Mouse (Mus musculus): ENCODE results near the gene Egfl7.

GRCm38 (mm10) chr2:26593211-26594021 is 13.6 kb downstream of the Egfl7 start:
- no peak for TF ChIP-seq GATA1 (IDR thresholded peaks at IDR 0.05; ENCODE audit: low read length)
- no peak for TF ChIP-seq TAL1 (IDR thresholded peaks at IDR 0.05; ENCODE audit: low read length)
